Mouse (Mus musculus) B cell, adult 2 months (primary cell): Measurements from ENCODE around the gene 4930412O13Rik.

Experiments used
- DNase-seq, 2 experiments: peaks; one replicate each; pipeline ENCODE4 v3.0.0; 2022

The 4930412O13Rik gene

DNA sequence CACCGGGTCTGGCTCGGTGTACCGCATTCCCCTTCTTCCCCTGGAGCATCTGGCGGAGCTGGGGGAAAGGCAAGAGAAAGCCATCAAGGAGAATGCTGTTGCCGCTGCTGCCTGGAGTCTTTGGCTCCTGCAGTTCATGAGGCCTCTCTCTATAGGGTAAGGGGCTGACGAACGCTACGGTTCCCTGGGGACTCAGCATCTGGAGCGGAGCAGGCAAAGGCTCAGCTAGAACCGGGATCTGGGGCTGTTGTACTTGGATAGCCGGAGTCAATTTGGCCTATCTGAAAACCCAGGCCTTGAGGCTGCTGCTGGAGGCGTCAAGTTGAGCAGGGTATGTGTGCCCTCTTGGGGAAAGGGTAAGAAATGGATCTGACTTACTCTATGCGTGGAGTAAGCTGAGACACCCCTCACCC, 565 bp downstream of the 4930412O13Rik start:
- DNase-seq = peak in 1 of 2 experiments; percentile 41

DNA sequence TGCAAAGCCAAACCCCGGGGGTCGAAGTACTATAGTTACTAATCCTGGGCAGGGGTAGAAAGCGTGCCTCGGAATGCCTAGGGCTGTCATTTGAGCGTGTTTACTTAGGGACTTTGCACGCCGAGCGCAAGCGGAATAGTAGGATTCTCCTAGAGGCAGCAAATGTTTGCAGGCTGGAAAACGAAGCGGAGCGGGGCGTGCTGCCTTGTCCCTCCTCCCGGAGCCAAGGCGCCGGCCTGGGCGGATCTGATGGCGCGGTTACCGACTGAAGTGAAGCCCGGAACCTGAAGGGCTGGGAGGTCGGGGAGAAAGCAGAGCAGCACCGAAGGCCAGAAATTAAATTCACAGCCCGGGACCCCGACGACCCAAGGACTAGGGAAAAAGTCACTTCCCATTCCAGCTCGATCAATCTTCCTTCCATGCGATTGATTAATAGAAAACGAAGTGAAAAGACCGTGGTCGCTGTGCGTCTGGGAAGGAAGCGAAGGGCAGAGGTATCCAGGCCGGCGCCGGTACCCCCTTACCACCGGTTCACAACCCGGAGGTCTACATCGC, 1.4 kb downstream of the 4930412O13Rik start:
- DNase-seq = peak; percentile 48 to 56

- DNase-seq = peak; percentile 42 to 55
These were observed 2.1 kb downstream of the 4930412O13Rik start for GRCm38 (mm10) chr2:9882926-9883802.

DNA sequence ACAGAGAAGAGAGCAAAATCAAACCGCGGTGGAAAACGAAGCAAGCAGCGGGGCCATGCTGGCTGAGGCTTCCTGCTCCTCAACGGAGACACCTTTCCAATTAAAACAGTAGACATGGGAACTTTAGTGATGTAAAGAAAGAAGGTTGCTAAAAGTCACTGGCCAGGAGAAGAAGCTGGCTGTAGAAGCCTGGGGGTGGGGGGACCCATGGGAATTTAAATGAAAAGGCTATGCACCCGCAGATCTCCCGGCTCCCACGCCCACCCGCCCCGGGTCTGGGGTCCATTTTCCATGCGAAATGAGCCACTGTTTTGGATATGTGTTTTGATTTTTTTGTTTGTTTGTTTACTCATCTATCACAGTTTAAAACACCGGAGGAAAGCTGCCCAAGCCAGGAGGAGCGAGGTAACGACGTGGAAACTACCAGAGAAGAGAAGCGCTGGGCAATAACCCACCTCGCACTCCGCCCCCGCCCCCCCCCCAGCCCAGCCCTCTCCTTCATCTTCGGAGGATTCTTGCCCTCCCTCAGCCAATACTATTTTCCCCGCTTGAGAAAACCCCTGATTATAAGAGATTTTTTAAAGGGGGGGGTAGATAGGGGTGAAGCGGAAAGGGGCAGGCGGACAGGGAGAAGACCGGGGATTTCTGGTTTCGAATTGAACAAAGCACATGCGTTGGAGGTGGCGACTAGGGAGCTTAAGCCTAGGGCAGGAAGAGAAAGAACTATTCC, 2.9 kb downstream of the 4930412O13Rik start:
- DNase-seq = no peak

- DNase-seq = no peak
These were observed 3.6 kb downstream of the 4930412O13Rik start for GRCm38 (mm10) chr2:9884533-9885216.

- no peak for DNase-seq
These were observed 4.2 kb downstream of the 4930412O13Rik start for GRCm38 (mm10) chr2:9885217-9885770.

DNA sequence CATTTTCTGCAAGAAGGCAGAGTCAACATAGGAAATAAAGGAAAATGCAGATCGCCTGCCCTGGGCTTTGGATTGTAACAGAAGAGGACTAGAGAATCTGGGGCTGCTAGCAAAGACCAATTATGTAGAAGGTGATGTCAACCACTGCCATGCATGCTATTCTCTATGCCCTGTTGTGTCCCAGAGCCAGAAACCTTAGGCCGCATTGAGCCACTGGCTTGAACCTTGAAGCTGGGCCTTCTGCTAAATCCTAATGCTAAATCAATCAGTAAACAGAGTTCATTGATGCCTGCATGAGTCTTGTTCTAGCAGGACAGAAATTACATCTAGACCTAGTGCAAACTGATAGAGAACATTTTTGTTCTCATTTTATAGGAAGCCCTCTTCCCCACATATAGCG, 5.0 kb downstream of the 4930412O13Rik start:
- no peak for DNase-seq

GRCm38 (mm10) chr2:9886921-9887610, 6.0 kb downstream of the 4930412O13Rik start:
- no peak for DNase-seq

DNA sequence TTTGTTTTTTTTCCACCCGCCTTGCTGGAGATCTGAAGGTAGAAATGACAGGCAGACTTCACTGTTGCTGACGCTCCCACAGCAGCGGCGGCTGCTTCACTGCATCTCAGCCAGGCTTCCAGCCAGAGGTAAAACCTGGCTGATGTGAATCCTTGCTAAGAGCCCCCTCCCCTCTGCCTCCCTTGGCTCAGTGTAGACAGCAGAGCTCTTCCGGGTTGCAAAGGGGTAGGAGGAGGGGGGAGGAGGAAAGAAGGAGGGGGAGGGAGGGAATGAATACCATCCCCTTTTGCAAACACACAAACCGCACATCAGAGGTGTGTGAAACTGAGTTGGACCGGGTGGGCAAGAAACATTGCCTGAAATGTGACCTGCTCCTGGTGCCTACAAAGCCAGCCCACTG, 6.6 kb downstream of the 4930412O13Rik start:
- DNase-seq = no peak

- DNase-seq = peak in 1 of 2 experiments; percentile 46
These were observed 8.0 kb downstream of the 4930412O13Rik start, which contains the start of gene 9230102O04Rik for GRCm38 (mm10) chr2:9888913-9889650. TSS of gene 9230102O04Rik (minus strand) at chr2:9889540.

- no peak for DNase-seq
These were observed 8.7 kb downstream of the 4930412O13Rik start, which contains the start of gene Gata3 for GRCm38 (mm10) chr2:9889651-9890183. TSS of gene Gata3 (minus strand) at chr2:9890034.

DNA sequence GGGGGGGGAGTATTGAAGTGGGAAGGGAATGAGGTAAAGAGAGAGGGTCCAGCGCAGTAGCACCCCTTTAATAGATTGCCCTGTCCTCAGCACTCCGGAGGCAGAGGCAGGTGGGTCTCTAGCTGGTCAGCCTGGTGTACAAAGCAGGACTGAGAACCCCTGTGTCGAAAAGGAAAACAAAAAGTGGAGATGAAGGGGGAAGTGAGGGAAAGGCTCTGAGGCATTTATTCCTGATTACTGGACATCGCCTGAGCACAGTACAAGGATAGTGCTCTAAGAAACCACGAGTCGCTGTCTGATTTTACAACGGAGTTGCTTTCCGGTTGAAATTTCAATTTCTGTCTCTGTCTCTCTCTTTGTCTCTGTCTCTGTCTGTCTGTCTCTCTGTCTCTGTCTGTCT, 9.2 kb downstream of the 4930412O13Rik start:
- no peak for DNase-seq

DNA sequence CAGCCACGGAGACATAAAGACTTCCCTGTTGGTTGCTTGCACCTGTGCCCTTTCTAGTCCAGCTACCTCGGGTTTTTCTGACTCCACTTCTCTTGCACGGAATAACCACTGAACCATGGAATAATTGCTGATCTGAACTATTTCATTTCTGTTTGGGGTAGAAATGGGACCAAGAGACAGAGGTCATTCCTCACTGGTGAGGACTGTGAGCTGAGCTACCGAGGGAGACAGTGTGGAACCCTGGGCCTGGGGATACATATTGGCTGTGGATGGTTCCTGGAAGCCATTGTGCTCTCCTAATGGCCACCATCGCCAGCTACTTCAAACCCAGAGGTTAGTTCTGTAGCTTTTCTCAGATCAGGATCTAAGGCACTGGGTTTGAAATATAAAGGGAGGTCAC, 9.9 kb downstream of the 4930412O13Rik start:
- DNase-seq = no peak

GRCm38 (mm10) chr2:9892541-9892940, 11.5 kb downstream of the 4930412O13Rik start:
- no peak for DNase-seq

DNA sequence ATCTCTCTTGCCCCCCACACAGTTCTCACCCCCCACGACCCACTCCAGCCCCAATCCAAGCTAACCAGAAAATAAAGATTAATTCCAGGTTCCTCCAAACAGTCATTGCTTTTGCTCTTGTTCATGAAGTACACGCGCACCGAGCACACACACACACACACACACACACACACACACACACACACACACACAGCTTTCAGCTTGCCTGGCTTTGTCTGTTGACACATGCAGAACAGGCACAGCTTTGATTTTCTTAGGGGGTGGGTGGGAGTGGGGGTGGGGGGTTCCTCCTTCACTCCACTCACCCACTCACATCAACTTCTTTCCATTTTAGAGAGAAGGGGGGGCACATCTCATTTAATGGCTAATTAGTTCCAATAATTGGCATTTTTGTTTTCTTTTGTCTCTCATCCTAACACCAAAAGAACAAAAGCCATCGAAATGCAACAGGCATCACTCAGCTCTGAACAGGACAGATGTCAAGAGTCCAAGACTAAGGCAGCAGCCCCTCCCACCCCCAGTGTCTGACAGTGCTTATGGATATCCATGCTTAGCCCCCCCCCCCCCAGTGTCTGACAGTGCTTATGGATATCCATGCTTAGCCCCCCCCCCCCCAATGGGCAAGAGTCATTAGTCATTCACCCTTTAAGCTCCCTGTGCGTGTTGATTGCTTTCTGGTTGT, 12.4 kb downstream of the 4930412O13Rik start:
- no peak for DNase-seq

GRCm38 (mm10) chr2:9894836-9895593, 14.0 kb downstream of the 4930412O13Rik start:
- DNase-seq = no peak

GRCm38 (mm10) chr2:9896097-9896770, 15.2 kb downstream of the 4930412O13Rik start:
- no peak for DNase-seq

DNA sequence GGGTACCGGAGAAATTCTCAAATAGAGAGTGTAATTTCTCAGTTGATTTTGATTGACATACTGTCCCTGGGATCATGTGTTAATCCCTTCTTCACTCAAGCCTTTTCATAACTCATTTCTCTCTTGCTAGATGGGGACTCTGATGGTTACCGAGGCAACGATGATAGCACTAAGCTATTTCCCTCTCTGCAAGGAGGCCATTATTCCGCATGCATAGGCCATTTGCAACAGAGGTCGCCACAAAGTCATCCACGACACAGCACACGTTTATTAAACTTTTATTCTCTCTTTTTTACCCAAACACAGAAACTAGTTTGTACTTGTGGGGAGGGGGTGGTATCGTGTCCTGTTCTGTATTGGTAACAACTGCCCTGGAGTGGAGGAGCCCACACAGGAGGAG, 16.8 kb downstream of the 4930412O13Rik start:
- DNase-seq = no peak
